Mouse (Mus musculus) heart, postnatal 4 days (tissue): ENCODE measurements around the gene Lpar1. TPM values are rescaled to one million over a fixed set of nuclear protein-coding genes. Genes with fewer than 3 reads are reported as not detected.
A peak's percentile ranks its signal among the peaks of the same experiment; 100 is the strongest.

Experiments
- DNase-seq: peaks from one replicate; pipeline ENCODE4 v3.0.0; 2021
- total RNA-seq, 2 experiments: library from RNA; stranded (reverse); gene quantifications; 2 replicates each; pipeline ENCODE4 v1.2.3; 2021

Gene Lpar1
- total RNA-seq, result 10 to 100 TPM; 17.1 to 18.7 TPM

- DNase-seq, result peak; percentile 34
Observed at GRCm38 (mm10) chr4:58553631-58554358, at the start of gene Lpar1. Lpar1 (minus strand) TSS chr4:58553898.

- DNase-seq, result no peak
Observed at GRCm38 (mm10) chr4:58585942-58586341, 32.2 kb upstream of the Lpar1 start.

- no peak for DNase-seq
Observed at GRCm38 (mm10) chr4:58581191-58581590, 27.5 kb upstream of the Lpar1 start.

DNA sequence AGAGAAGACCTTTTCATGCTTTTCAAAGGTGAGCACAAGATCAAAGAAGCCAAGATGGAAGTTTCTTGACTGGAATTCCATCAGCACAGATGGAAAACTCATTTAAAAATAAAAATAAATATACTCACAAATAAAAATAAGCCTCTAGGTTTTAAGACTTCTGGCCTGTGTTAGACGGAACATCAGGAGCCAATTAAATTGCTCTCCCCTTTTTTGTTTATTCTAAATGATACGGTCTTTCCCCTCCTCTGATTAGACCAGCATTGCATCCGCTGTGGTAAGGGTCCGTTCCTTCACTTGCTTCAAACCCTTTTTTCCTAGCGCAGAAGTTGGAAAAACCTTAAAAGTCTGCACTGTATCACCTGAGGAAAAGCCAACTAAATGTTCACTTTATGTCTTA, 26.8 kb upstream of the Lpar1 start:
- DNase-seq, result no peak

DNA sequence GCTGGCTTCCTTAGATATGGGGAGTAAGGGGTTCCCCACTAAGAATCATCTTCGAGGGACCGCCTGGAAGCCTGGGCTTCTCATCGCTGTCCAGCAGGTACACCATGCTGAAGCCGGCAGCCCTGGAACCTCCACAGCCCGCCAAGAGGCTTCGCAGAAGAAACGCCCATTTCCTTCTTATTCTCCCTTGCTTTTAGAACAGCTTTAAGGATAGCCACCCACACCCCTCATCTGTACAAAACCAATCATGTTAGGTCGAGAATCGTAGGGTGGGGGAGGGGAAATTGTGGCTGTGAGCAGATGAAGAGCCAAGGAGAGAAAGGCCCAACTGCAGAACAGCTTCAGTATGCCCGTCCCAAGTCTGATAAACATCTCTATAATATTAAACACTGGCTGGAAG, 26.4 kb upstream of the Lpar1 start:
- no peak for DNase-seq

- peak; percentile 51 for DNase-seq
Observed at GRCm38 (mm10) chr4:58578488-58578887, 24.8 kb upstream of the Lpar1 start.

GRCm38 (mm10) chr4:58577382-58578048, 23.8 kb upstream of the Lpar1 start:
- no peak for DNase-seq

GRCm38 (mm10) chr4:58575831-58576230, 22.1 kb upstream of the Lpar1 start:
- DNase-seq, result peak; percentile 36

GRCm38 (mm10) chr4:58574024-58574423, 20.3 kb upstream of the Lpar1 start:
- DNase-seq, result no peak

DNA sequence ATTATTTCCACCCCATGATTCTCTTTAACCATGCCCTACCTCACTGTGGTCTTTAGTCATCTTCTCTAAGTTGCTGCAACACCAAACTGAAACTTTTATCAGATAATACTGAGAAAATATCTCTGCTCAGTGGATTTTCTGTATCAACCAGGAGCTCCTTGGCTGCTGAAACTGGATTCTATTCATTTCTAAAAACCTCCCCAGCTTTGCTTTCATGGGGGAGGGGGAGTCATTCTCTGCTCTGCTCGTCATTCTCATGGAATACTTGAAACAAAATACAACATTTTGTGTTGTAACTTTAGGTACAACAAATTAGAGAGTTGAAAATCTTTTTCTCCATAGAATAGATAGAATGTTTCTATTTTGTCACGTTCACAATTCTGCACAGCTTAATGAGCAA, 18.7 kb upstream of the Lpar1 start:
- DNase-seq, result no peak

DNA sequence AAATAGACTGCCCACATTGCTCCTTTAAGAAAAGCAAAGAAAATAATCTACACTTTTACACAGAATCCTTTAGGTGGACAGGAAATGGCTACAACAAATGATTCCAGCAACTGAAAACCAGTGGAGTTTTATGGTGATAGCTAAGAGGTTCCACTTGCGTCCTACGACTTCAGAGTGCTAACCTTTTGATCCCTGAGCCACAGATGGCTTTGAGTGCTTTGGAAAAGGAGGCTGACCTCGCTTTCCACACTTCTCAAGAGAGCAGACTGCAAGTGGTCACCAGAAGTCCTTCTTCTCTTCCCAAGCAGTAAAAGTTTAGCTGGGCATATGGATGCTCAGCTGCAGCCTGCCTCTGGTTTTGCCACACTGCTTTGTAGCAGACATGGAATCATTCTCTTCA, 18.0 kb upstream of the Lpar1 start:
- no peak for DNase-seq

DNA sequence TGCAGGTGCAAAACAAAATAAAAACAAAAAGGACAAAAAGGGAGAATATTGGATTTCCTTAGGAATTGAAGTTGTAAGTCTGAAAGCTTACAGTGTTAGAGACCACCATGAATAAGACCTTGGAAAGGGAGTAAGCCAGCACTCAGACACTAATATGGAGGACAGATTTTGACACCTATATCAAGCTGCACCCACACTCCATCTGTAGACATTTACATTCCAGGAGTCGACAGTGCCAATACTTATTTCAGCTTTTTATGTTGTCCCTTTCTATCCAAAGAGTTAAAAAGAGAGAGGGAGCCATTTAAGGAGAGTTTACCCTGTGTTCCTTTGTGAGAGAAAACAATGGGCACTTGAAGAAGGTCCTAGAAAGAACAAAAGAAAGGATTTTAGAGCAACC, 17.5 kb upstream of the Lpar1 start:
- no peak for DNase-seq

DNA sequence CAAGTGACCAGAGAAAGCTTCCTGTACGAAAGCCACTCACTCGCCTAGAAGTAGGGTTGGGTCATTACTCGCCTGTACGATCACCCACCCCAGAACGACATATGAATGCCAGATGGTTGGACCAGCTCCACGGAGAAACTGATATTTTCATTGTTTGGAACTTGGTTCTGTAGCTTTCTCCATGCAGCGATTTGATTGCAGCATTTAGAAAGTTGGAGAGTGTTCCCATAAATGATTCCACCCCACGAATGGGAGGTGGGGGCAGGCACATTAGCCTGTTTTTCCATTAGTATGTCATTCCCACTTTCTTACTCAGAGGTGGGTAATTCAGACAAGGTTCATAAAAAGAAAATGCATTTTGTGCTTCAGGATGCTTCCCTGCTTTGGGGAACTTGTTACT, 14.8 kb upstream of the Lpar1 start:
- peak; percentile 46 for DNase-seq

GRCm38 (mm10) chr4:58562776-58563175, 9.1 kb upstream of the Lpar1 start:
- DNase-seq, result no peak

DNA sequence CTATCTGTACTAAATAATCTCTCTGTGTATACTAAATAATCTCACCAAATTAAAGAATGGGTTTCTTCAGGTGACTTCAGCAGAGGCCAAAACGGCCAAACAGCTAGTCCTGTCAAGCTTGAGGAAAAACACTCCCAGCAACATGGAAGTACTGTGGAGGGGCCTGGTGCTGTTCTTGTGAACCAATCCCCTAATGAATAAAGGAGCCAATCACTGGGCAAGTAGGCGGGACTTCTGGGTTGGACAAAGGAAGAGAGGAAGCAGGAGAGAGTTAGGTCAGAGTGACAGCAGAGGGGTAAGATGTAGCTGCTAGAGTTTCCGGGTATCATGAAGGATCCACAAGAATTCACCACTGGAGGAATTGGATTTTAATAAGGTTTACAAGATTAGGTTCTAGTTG, 3.3 kb upstream of the Lpar1 start:
- DNase-seq, result no peak

DNA sequence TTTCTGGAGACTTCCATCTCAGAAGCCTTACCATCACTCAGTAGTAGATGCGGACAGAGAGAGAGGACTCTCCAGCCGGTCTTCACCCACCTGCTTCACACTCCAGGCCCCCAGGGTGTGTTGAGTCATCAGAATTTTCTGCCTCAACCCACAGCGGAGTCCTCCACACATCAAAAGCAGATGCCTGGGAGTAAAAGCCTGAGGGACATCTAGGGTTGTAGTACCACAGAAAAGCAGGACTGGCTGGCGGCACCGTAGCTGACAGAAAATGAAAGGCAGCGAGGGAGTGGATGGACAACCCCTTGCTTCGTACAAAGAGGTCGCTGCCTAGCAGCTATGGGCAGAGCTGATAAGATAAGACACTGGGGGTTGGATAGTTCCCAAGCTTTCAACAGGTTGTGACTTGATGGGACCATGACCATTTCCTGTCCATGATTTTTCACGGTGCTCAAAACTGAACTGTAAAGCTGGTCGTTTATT, 701 bp upstream of the Lpar1 start:
- DNase-seq, result no peak

- peak; percentile 82 for DNase-seq
Observed at GRCm38 (mm10) chr4:58552731-58553630, 717 bp downstream of the Lpar1 start.

- DNase-seq, result no peak
Observed at GRCm38 (mm10) chr4:58552229-58552628, 1.5 kb downstream of the Lpar1 start.

DNA sequence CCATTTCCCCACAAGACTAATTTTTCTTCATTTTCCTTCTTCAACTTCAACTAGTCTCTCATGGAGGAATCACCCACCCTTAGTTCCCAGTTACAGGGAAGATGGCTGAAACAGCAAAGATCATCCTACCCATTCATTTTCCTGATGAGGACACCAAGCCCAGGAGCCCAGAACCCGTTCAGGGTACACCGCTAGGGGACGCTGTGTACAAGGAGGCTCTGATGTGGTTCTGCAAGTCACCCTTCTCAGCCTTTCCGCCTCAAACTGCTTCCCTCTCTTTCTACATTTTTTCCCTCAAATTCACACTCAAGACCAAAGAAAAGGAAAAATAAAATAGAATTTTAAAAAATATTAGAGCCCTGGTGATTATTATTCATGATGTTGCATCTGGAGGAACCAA, 1.9 kb downstream of the Lpar1 start:
- DNase-seq, result peak; percentile 86

DNA sequence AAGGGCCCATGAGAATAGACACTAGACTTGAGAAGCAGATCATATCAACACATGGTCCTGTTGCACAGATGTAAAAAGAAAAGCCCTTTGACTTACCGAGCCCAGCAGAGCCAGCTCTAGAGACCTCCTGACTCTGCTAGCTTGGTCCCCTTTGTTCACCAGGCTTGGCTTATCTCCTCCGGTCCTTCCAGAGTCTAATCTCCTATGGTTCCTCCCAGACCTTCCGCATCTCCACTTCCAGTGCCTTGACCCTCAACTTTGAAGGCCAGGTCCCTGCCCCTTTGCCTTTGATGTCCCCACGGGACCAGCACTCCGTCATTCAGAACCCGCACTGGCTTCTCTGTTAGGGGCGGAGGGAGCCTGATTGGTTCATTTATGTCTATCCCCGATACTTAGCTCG, 6.0 kb downstream of the Lpar1 start:
- DNase-seq, result no peak

DNA sequence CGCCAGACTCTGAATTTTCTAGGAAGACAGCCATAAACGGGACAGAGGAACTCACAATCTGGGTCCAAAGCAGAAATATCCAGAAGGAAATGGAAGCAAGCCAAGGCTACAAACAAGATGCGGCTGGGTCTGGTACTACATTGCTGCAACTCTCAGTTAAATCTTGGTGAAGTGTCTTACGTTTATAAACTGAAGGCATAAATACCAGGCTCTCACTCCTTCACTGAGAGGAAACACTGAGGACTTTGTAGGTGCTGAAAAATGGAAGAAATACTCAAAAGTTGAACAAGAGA, 6.5 kb downstream of the Lpar1 start:
- DNase-seq, result no peak

GRCm38 (mm10) chr4:58546441-58547272, 7.0 kb downstream of the Lpar1 start:
- no peak for DNase-seq
